Mouse (Mus musculus): ENCODE data around the gene Spp1. TPM values are rescaled to one million over a fixed set of nuclear protein-coding genes. Genes with fewer than 3 reads are reported as not detected.

The Spp1 gene
- 1,843 TPM for polyA plus RNA-seq (2012; fragmentation: generic; extraction: Trizol)
- long read RNA-seq, experiment 1, transcript Spp1-204 (6 exons, 1,507 nt), result minor isoform, 41 of 4,523 reads
- long read RNA-seq, experiment 1, transcript Spp1-201 (7 exons, 1,410 nt), result major isoform, 3,733 of 4,523 reads
- long read RNA-seq, experiment 1, transcript Spp1-205 (7 exons, 1,456 nt), result minor isoform, 399 of 4,523 reads
- long read RNA-seq, experiment 1, partial matches to known transcripts, result 79 of 4,523 reads
- long read RNA-seq, experiment 1, other reads (novel, unspliced or antisense), result 271 of 4,523 reads
- long read RNA-seq, experiment 2, transcript Spp1-201 (7 exons, 1,410 nt), result major isoform, 12,563 of 13,704 reads
- long read RNA-seq, experiment 2, transcript Spp1-204 (6 exons, 1,507 nt), result minor isoform, 29 of 13,704 reads
- long read RNA-seq, experiment 2, transcript Spp1-205 (7 exons, 1,456 nt), result minor isoform, 863 of 13,704 reads
- long read RNA-seq, experiment 2, partial matches to known transcripts, result 13 of 13,704 reads
- long read RNA-seq, experiment 2, other reads (novel, unspliced or antisense), result 236 of 13,704 reads

DNA sequence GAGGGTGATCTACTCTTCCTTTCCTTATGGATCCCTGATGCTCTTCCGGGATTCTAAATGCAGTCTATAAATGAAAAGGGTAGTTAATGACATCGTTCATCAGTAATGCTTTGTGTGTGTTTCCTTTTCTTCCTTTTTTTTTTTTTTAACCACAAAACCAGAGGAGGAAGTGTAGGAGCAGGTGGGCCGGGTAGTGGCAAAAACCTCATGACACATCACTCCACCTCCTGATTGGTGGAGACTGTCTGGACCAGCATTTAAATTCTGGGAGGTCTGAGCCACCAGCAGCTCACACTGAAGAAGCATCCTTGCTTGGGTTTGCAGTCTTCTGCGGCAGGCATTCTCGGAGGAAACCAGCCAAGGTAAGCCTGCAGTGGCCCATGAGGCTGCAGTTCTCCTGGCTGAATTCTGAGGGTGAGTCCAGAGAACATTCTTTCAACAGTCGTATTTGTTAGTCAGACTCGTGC is at the start of gene Spp1:
Gene Spp1, plus strand, starts transcription at position 284 of the 467 bp plus-strand sequence.
- H3K79me2 ChIP-seq (ENCODE audit: control insufficient read depth, insufficient read depth), result peaks cover 28% of the 10 kb centered on the region
- no peaks in the 10 kb centered on the region for H3K27me3 ChIP-seq (ENCODE audit: control insufficient read depth, insufficient read depth, insufficient read length)
- peak within 1 kb of the TSS; percentile 41 for H3K4me3 ChIP-seq (ENCODE audit: insufficient read depth, poor library complexity, severe bottlenecking)
- H3K79me3 ChIP-seq (ENCODE audit: low read depth), result peaks cover 14% of the 10 kb centered on the region
- H3K36me3 ChIP-seq (ENCODE audit: control insufficient read depth, insufficient read depth), result peaks cover 41% of the 10 kb centered on the region
- H3ac ChIP-seq (ENCODE audit: control insufficient read depth, insufficient read length, low read depth), result peak within 1 kb of the TSS; percentile 34
- TF ChIP-seq USF1 (IDR thresholded peaks at IDR 0.05; ENCODE audit: low read depth), result peak; percentile 46
- TF ChIP-seq MAX (IDR thresholded peaks at IDR 0.05), result no peak
- TF ChIP-seq MYOD1 (IDR thresholded peaks at IDR 0.05; ENCODE audit: control insufficient read depth, insufficient read length, low read depth), result peak; percentile 71

DNA sequence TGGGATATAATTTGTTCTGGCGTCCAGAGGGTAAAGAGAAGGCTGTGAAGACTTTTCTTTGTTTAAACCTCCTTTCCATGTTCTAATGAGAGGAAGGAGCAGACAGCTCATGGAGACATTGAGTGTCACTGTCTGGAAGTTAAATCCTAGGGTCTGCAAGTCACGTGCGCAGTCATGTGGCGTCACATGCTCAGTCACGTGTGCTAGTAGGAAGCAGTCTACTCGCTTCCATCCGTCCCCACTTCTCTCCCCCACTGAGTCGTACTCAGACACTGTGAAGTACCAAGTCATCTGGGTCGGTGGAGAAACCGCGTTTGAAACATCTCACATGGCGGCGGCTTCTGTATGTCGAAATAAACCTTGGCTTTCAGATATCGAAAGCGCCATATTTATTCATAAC is 49.4 kb upstream of the Spp1 start:
- TF ChIP-seq MYOG (IDR thresholded peaks at IDR 0.05; ENCODE audit: control insufficient read depth, extremely low read depth, insufficient read length) (no peak), USF1 (IDR thresholded peaks at IDR 0.05; ENCODE audit: low read depth) (no peak), MAX (IDR thresholded peaks at IDR 0.05) (no peak), MYOD1 (IDR thresholded peaks at IDR 0.05; ENCODE audit: control insufficient read depth, insufficient read length, low read depth) (no peak), CEBPB (IDR thresholded peaks at IDR 0.05; ENCODE audit: low read depth) (no peak), FOSL1 (IDR thresholded peaks at IDR 0.05; ENCODE audit: insufficient read depth, low read length, poor library complexity, severe bottlenecking) (no peak), CTCF (IDR thresholded peaks at IDR 0.05; ENCODE audit: control insufficient read depth, insufficient read depth, insufficient read length) (no peak)
- no peaks in the 10 kb centered on the region for H3K27me3 ChIP-seq (ENCODE audit: control insufficient read depth, insufficient read depth, insufficient read length)
- no peak overlapping the region for H3ac ChIP-seq (ENCODE audit: control insufficient read depth, insufficient read length, low read depth)
- no peaks in the 10 kb centered on the region for H3K79me3 ChIP-seq (ENCODE audit: low read depth)
- H3K4me3 ChIP-seq (ENCODE audit: insufficient read depth, poor library complexity, severe bottlenecking), result no peak overlapping the region
- no peaks in the 10 kb centered on the region for H3K36me3 ChIP-seq (ENCODE audit: control insufficient read depth, insufficient read depth)
- no peaks in the 10 kb centered on the region for H3K79me2 ChIP-seq (ENCODE audit: control insufficient read depth, insufficient read depth)

DNA sequence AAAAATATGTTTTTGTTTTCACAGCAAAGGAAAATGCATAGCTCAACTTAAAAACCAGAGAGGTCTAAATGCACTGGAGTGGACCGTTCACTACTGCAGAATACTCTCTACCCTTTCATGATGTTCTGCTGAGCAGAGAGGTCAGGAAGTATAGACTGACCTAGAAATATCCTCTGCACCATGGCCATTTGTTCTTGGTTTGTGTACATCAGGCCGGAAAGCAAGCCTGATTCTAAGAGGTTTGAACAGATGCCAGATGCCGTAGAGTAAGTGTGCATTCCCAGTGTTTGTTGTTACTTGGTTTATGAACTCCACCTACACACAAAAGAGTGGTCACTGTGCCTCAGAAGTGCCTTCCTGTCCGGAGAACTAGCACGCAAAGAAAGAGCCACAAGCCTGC is 48.0 kb upstream of the Spp1 start:
- Histone ChIP-seq H3K79me2 (ENCODE audit: control insufficient read depth, insufficient read depth) (no peaks in the 10 kb centered on the region), H3K27me3 (ENCODE audit: control insufficient read depth, insufficient read depth, insufficient read length) (no peaks in the 10 kb centered on the region), H3ac (ENCODE audit: control insufficient read depth, insufficient read length, low read depth) (no peak overlapping the region), H3K4me3 (ENCODE audit: insufficient read depth, poor library complexity, severe bottlenecking) (no peak overlapping the region), H3K36me3 (ENCODE audit: control insufficient read depth, insufficient read depth) (no peaks in the 10 kb centered on the region), H3K79me3 (ENCODE audit: low read depth) (no peaks in the 10 kb centered on the region)
- TF ChIP-seq MAX (IDR thresholded peaks at IDR 0.05) (no peak), MYOD1 (IDR thresholded peaks at IDR 0.05; ENCODE audit: control insufficient read depth, insufficient read length, low read depth) (no peak), USF1 (IDR thresholded peaks at IDR 0.05; ENCODE audit: low read depth) (no peak), MYOG (IDR thresholded peaks at IDR 0.05; ENCODE audit: control insufficient read depth, extremely low read depth, insufficient read length) (no peak), FOSL1 (IDR thresholded peaks at IDR 0.05; ENCODE audit: insufficient read depth, low read length, poor library complexity, severe bottlenecking) (no peak), CEBPB (IDR thresholded peaks at IDR 0.05; ENCODE audit: low read depth) (no peak), CTCF (IDR thresholded peaks at IDR 0.05; ENCODE audit: control insufficient read depth, insufficient read depth, insufficient read length) (no peak)

DNA sequence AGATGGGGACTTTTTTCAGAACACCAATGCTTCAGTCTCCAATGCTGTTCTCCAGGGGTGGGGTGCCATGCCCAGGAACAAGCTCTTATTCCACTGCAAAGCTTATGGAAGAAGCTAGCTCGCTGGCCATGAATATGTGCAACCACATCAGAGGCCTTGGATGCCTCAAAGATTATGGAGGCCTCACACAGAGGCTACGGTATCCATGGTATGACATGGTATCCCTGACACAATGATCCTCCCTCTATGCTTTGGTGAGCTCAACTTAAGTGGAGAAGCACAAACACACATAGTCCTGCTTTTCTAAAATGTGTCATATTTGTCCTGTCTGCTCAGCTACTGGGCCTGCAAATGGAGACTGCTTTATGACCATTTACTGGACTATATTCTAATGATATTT is 44.0 kb upstream of the Spp1 start:
- Histone ChIP-seq H3K27me3 (ENCODE audit: control insufficient read depth, insufficient read depth, insufficient read length) (no peaks in the 10 kb centered on the region), H3K79me3 (ENCODE audit: low read depth) (no peaks in the 10 kb centered on the region), H3K79me2 (ENCODE audit: control insufficient read depth, insufficient read depth) (no peaks in the 10 kb centered on the region), H3ac (ENCODE audit: control insufficient read depth, insufficient read length, low read depth) (no peak overlapping the region), H3K36me3 (ENCODE audit: control insufficient read depth, insufficient read depth) (no peaks in the 10 kb centered on the region), H3K4me3 (ENCODE audit: insufficient read depth, poor library complexity, severe bottlenecking) (no peak overlapping the region)
- TF ChIP-seq MAX (IDR thresholded peaks at IDR 0.05) (no peak), CEBPB (IDR thresholded peaks at IDR 0.05; ENCODE audit: low read depth) (no peak), MYOD1 (IDR thresholded peaks at IDR 0.05; ENCODE audit: control insufficient read depth, insufficient read length, low read depth) (no peak), USF1 (IDR thresholded peaks at IDR 0.05; ENCODE audit: low read depth) (no peak), MYOG (IDR thresholded peaks at IDR 0.05; ENCODE audit: control insufficient read depth, extremely low read depth, insufficient read length) (no peak), CTCF (IDR thresholded peaks at IDR 0.05; ENCODE audit: control insufficient read depth, insufficient read depth, insufficient read length) (no peak), FOSL1 (IDR thresholded peaks at IDR 0.05; ENCODE audit: insufficient read depth, low read length, poor library complexity, severe bottlenecking) (no peak)

DNA sequence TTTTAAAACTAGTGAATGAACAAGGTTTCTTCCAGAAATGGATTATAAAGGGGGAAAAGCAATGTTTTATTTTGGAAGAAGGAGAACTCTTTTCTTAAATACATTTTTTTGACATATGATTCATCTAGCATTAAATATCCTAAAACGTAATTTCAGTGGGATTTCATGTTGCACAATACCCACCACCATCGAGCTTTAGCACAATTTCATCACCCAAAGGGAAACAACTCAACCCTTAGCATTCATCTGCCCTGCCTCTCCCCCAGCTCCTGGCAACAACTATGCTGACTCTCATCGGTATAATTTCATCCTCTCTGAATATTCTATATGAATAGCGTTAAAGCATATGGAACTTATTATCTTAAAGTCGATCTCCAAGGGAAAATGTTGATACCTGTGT is 42.1 kb upstream of the Spp1 start:
- Histone ChIP-seq H3K79me3 (ENCODE audit: low read depth) (no peaks in the 10 kb centered on the region), H3K36me3 (ENCODE audit: control insufficient read depth, insufficient read depth) (no peaks in the 10 kb centered on the region), H3K79me2 (ENCODE audit: control insufficient read depth, insufficient read depth) (no peaks in the 10 kb centered on the region), H3K4me3 (ENCODE audit: insufficient read depth, poor library complexity, severe bottlenecking) (no peak overlapping the region), H3K27me3 (ENCODE audit: control insufficient read depth, insufficient read depth, insufficient read length) (no peaks in the 10 kb centered on the region), H3ac (ENCODE audit: control insufficient read depth, insufficient read length, low read depth) (no peak overlapping the region)
- peak; percentile 75 for TF ChIP-seq CEBPB (IDR thresholded peaks at IDR 0.05; ENCODE audit: low read depth)
- no peak for TF ChIP-seq MYOD1 (IDR thresholded peaks at IDR 0.05; ENCODE audit: control insufficient read depth, insufficient read length, low read depth)

DNA sequence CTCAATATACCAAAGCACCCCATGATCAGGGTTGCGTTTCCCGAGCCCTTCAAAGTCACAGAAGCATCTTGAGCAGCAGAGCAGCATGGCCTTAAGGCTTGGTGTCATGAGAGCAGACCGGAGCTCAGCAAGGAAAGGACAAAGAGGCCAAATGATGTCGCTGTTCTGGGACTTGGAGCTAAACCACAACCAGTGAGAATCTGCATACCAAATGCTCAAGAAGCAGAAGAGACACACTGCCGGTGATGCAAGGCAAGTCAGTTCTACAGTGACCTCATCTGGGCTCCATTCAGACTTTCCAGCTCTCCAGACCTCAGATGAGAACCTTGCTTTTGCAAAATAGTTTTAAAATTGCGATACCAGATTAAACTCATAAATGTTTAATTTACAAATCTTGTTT is 38.6 kb upstream of the Spp1 start:
- TF ChIP-seq USF1 (IDR thresholded peaks at IDR 0.05; ENCODE audit: low read depth) (no peak), CEBPB (IDR thresholded peaks at IDR 0.05; ENCODE audit: low read depth) (peak; percentile 55), MYOD1 (IDR thresholded peaks at IDR 0.05; ENCODE audit: control insufficient read depth, insufficient read length, low read depth) (no peak)
- H3K27me3 ChIP-seq (ENCODE audit: control insufficient read depth, insufficient read depth, insufficient read length), result no peaks in the 10 kb centered on the region
- H3K79me3 ChIP-seq (ENCODE audit: low read depth), result no peaks in the 10 kb centered on the region
- H3K4me3 ChIP-seq (ENCODE audit: insufficient read depth, poor library complexity, severe bottlenecking), result no peak overlapping the region
- H3ac ChIP-seq (ENCODE audit: control insufficient read depth, insufficient read length, low read depth), result no peak overlapping the region
- no peaks in the 10 kb centered on the region for H3K36me3 ChIP-seq (ENCODE audit: control insufficient read depth, insufficient read depth)
- no peaks in the 10 kb centered on the region for H3K79me2 ChIP-seq (ENCODE audit: control insufficient read depth, insufficient read depth)
